In genomic region chr1:86150929-86151328, GRCm38 (mm10) we compare ENCODE assay signal across 25 mouse cellular contexts. TPM values are rescaled to one million over a fixed set of nuclear protein-coding genes. Genes with fewer than 3 reads are reported as not detected.
DNase-seq lines count a peak whose midpoint lies in the region; TF ChIP-seq lines count a peak whose summit lies in the region.
"Had no signal": no experiment of that assay in that cellular context is flagged by ENCODE, and none has a peak within 500 bp of the region (broad histone marks: within the 10 kb centered on the region; RNA-seq: fewer than 3 reads in every experiment).

No protein-coding gene starts in this region.

- no peak for TF ChIP-seq RAD21 in CH12.LX (IDR thresholded peaks at IDR 0.05; ENCODE audit: low read depth, low read length)

- intact Hi-C loops in left cerebral cortex, postnatal 4 days (cut with DNase I) = no loop called here
- intact Hi-C loops in left cerebral cortex, postnatal 10 days (cut with DNase I) = no loop called here

- H3K9me3 ChIP-seq in CH12.LX (replicated peaks; ENCODE audit: low read length) = no peaks in the 10 kb centered on the region
- H3K9me3 ChIP-seq: embryonic facial prominence, embryonic 15.5 days; forebrain, embryonic 15.5 days; heart, embryonic 10.5 days had no signal

- H3K27me3 ChIP-seq in CH12.LX (replicated peaks) (no peaks in the 10 kb centered on the region), myocyte (ENCODE audit: control insufficient read depth, insufficient read depth, insufficient read length) (no peaks in the 10 kb centered on the region)
- H3K27me3 ChIP-seq: embryonic facial prominence, embryonic 15.5 days; forebrain, embryonic 15.5 days had no signal

- no peak overlapping the region for H3K9ac ChIP-seq in CH12.LX (ENCODE audit: insufficient read depth, low read depth)
- H3K9ac ChIP-seq: embryonic facial prominence, embryonic 15.5 days; forebrain, embryonic 15.5 days; hindbrain, embryonic 14.5 days had no signal

- no peak overlapping the region for H3ac ChIP-seq in myocyte (ENCODE audit: control insufficient read depth, insufficient read length)

- no peak for TF ChIP-seq CTCF in CH12.LX (conservative IDR thresholded peaks at IDR 0.05 in 1 of 2, IDR thresholded peaks at IDR 0.05 in 1 of 2; ENCODE audit: low read depth in 2 of 2, low read length in 2 of 2)

- H3K79me2 ChIP-seq in CH12.LX (replicated peaks; ENCODE audit: control insufficient read depth, extremely low read depth, insufficient read depth, poor library complexity, severe bottlenecking) = no peaks in the 10 kb centered on the region
- no peaks in the 10 kb centered on the region for H3K79me2 ChIP-seq in myocyte (ENCODE audit: control insufficient read depth, insufficient read depth)

- no peak for TF ChIP-seq POLR2A in CH12.LX (IDR thresholded peaks at IDR 0.05; ENCODE audit: low read depth, low read length)
- TF ChIP-seq POLR2A in myocyte (IDR thresholded peaks at IDR 0.05; ENCODE audit: insufficient read length, low read depth) = no peak

- DNase-seq in 3134 (ENCODE audit: extremely low read depth, insufficient read length, low spot score) (peak; percentile 59), CH12.LX (ENCODE audit: extremely low read depth) (peak; percentile 18), R1 (ENCODE audit: low read depth, low spot score) (peak; percentile 44)
- no peak for DNase-seq in cerebellum, adult 8-10 months
- DNase-seq in left cerebral cortex, postnatal 4 days = no peak
- no peak for DNase-seq in left cerebral cortex, postnatal 10 days (ENCODE audit: extremely low spot score in 1 of 2, low spot score in 2 of 2)
- DNase-seq: adrenal gland, postnatal 14 days; cerebellum, adult 18-20 months; cerebellum, postnatal 10 days; gastrocnemius, postnatal 36 days; heart, adult 11 months; heart, postnatal 10 days; kidney, adult 2 months had no signal

- H3K4me3 ChIP-seq in CH12.LX (replicated peaks in 1 of 3; ENCODE audit: low read depth in 2 of 3, low read length in 2 of 3, poor library complexity in 1 of 3) (no peak overlapping the region), myocyte (no peak overlapping the region)
- H3K4me3 ChIP-seq: embryonic facial prominence, embryonic 15.5 days; forebrain, embryonic 15.5 days; heart, embryonic 10.5 days had no signal

- dilution Hi-C loops in CH12.LX (cut with MboI; ENCODE audit: extremely low pct_ligation_motif_present, extremely low pct_unique_long_range_greater_than_20kb, low sequenced_read_pairs) = no loop called here

- H3K4me1 ChIP-seq in CH12.LX (ENCODE audit: control insufficient read depth in 1 of 2, insufficient read depth in 2 of 2) = peaks cover 8 to 21% of the 10 kb centered on the region in 2 experiments; a peak in 3 of 4 replicates

- no peak for TF ChIP-seq EP300 in CH12.LX (IDR thresholded peaks at IDR 0.05; ENCODE audit: low read length)

- no peaks in the 10 kb centered on the region for H3K36me3 ChIP-seq in CH12.LX (replicated peaks in 1 of 2; ENCODE audit: control insufficient read depth in 1 of 2, insufficient read depth in 1 of 2, low read length in 1 of 2)
- H3K36me3 ChIP-seq in myocyte (ENCODE audit: control insufficient read depth, insufficient read depth) = no peaks in the 10 kb centered on the region
- H3K36me3 ChIP-seq: embryonic facial prominence, embryonic 15.5 days; forebrain, embryonic 15.5 days; heart, embryonic 10.5 days had no signal

- H3K4me2 ChIP-seq in CH12.LX (ENCODE audit: insufficient read depth, low read depth, poor library complexity, severe bottlenecking) (no peak overlapping the region), myocyte (ENCODE audit: low read depth) (no peak overlapping the region)
- H3K4me2 ChIP-seq: embryonic facial prominence, embryonic 15.5 days; forebrain, embryonic 15.5 days; hindbrain, embryonic 14.5 days had no signal

- in situ Hi-C loops in CH12.LX (cut with MboI; ENCODE audit: low pct_ligation_motif_present, low pct_unique_long_range_greater_than_20kb, low sequenced_read_pairs) = no loop called here

- H3K27ac ChIP-seq in CH12.LX (ENCODE audit: insufficient read depth, low read depth) = no peak overlapping the region
- H3K27ac ChIP-seq: embryonic facial prominence, embryonic 15.5 days; forebrain, embryonic 15.5 days; heart, embryonic 10.5 days; hindbrain, embryonic 14.5 days had no signal

TF ChIP-seq in CH12.LX, 34 proteins besides CTCF, POLR2A, EP300 and RAD21:
- TF ChIP-seq USF1 (IDR thresholded peaks at IDR 0.05; ENCODE audit: low read depth, low read length) (peak; percentile 44; the same call in 1 of the 2 replicates), USF2 (conservative IDR thresholded peaks at IDR 0.05; ENCODE audit: low read depth, low read length) (peak; percentile 32; the same call in 1 of the 2 replicates), MXI1 (IDR thresholded peaks at IDR 0.05; ENCODE audit: low read depth, low read length) (no peak)

TF ChIP-seq in myocyte, 11 proteins besides CTCF, POLR2A, EP300 and RAD21:
- TF ChIP-seq USF1 (IDR thresholded peaks at IDR 0.05; ENCODE audit: low read depth) (peak; percentile 58), TCF12 (IDR thresholded peaks at IDR 0.05; ENCODE audit: insufficient read depth, poor library complexity, severe bottlenecking) (no peak)

RNA-seq across cellular contexts. Expression of gene Armc9, which starts 3.7 kb away (rescaled TPM):
- total RNA-seq in CH12.LX (2012; rRNA removed) (8.4 and 10.9 TPM in 2 replicates), CH12.LX (2014; rRNA removed) (14.3 and 15.5 TPM in 2 replicates)
- polyA plus RNA-seq in CH12.LX (2012; ENCODE audit: insufficient read length, low read depth) (15.1 and 15.2 TPM in 2 replicates), myocyte (2012; fragmentation: generic; extraction: Trizol) (6.4 TPM)
- total RNA-seq in left cerebral cortex, postnatal 4 days (2021) = 10 to 100 TPM; 32.7 to 36.7 TPM
- 10 to 100 TPM; 40.7 to 45.7 TPM for total RNA-seq in left cerebral cortex, postnatal 10 days (2021)

RNA-seq across cellular contexts. Expression of gene Gm21972, which starts 17.5 kb away (rescaled TPM):
- total RNA-seq in CH12.LX (2012; rRNA removed) (0.47 and 1.6 TPM in 2 replicates), CH12.LX (2014; rRNA removed) (4.4 and 5.3 TPM in 2 replicates)
- polyA plus RNA-seq in CH12.LX (2012; ENCODE audit: insufficient read length, low read depth) (38.2 and 78.8 TPM in 2 replicates), myocyte (2012; fragmentation: generic; extraction: Trizol) (1.0 TPM)
- 1 to 10 TPM; 4.0 to 4.4 TPM for total RNA-seq in left cerebral cortex, postnatal 4 days (2021)
- 1 to 10 TPM in 1 of 2 experiments, not detected in 1; 6.5 TPM for total RNA-seq in left cerebral cortex, postnatal 10 days (2021)
- total RNA-seq: ES-E14; gastrocnemius, adult 8-10 months had no signal
- polyA plus RNA-seq: activated CD4-positive, CD25-positive, alpha-beta regulatory T cell, adult 4 months; CD4-positive, CD25-positive, alpha-beta regulatory T cell, adult 4 months; embryonic facial prominence, embryonic 15.5 days; forebrain, embryonic 11.5 days; heart, embryonic 14.5 days; intestine, embryonic 16.5 days; kidney, adult 2 months had no signal

RNA-seq across cellular contexts. Expression of gene Htr2b, which starts 39.2 kb away (rescaled TPM):
- total RNA-seq in CH12.LX (2012; rRNA removed) (0.08 TPM in 1 of 2 replicates, not detected in the other), CH12.LX (2014; rRNA removed) (not detected in 2 replicates)
- polyA plus RNA-seq in CH12.LX (2012; ENCODE audit: insufficient read length, low read depth) (0.47 and 0.61 TPM in 2 replicates), myocyte (2012; fragmentation: generic; extraction: Trizol) (2.3 TPM)
- not detected for total RNA-seq in left cerebral cortex, postnatal 4 days (2021)
- under 1 TPM in 1 of 2 experiments, not detected in 1; 0.36 TPM for total RNA-seq in left cerebral cortex, postnatal 10 days (2021)
- total RNA-seq: adrenal gland, postnatal 14 days had no signal

Comparison
In these comparisons a context has a peak if more than half of its experiments do, and no peak if none do; other contexts are left out.
1. DNase-seq: peak in 3134 (single experiment), CH12.LX (single experiment) and R1 (single experiment); none in cerebellum, adult 8-10 months (single experiment), left cerebral cortex, postnatal 4 days (single experiment) and left cerebral cortex, postnatal 10 days (0 of 2).